Mouse (Mus musculus): ENCODE results near the gene Sema3e. TPM values are rescaled to one million over a fixed set of nuclear protein-coding genes. Genes with fewer than 3 reads are reported as not detected.

Gene Sema3e
- polyA plus RNA-seq, 2 experiments = 3.2 to 6.4 TPM

GRCm38 (mm10) chr5:14224509-14224908, 199.4 kb downstream of the Sema3e start:
- Histone ChIP-seq H3K4me1 (ENCODE audit: control insufficient read depth, insufficient read depth, low read length) (no peaks in the 10 kb centered on the region), H3K9ac (ENCODE audit: low read depth, low read length, severe bottlenecking) (no peak overlapping the region), H3K27ac (replicated peaks; ENCODE audit: low read depth, low read length) (no peak overlapping the region), H3K27me3 (ENCODE audit: control insufficient read depth, insufficient read depth, low read length) (no peaks in the 10 kb centered on the region), H3K4me2 (replicated peaks; ENCODE audit: low read depth, low read length, severe bottlenecking) (no peak overlapping the region), H3K4me3 (replicated peaks; ENCODE audit: low read length) (no peak overlapping the region), H3K36me3 (ENCODE audit: control insufficient read depth, insufficient read depth, low read length) (no peaks in the 10 kb centered on the region), H3K9me3 (ENCODE audit: control insufficient read depth, low read length) (no peaks in the 10 kb centered on the region)
- 81% methylated on average over 6 of the region's 6 CpGs for WGBS
- DNase-seq (ENCODE audit: low spot score) = no peak
- ATAC-seq (ENCODE audit: low FRiP score, low read depth) = no peak
- no peak for TF ChIP-seq POLR2A (IDR thresholded peaks at IDR 0.05; ENCODE audit: borderline replicate concordance, extremely low read depth, insufficient read depth, insufficient read length)

- Histone ChIP-seq H3K9ac (ENCODE audit: low read depth, low read length, severe bottlenecking) (no peak overlapping the region), H3K27me3 (ENCODE audit: control insufficient read depth, insufficient read depth, low read length) (no peaks in the 10 kb centered on the region), H3K27ac (replicated peaks; ENCODE audit: low read depth, low read length) (no peak overlapping the region), H3K9me3 (ENCODE audit: control insufficient read depth, low read length) (no peaks in the 10 kb centered on the region), H3K4me1 (ENCODE audit: control insufficient read depth, insufficient read depth, low read length) (no peaks in the 10 kb centered on the region), H3K36me3 (ENCODE audit: control insufficient read depth, insufficient read depth, low read length) (no peaks in the 10 kb centered on the region), H3K4me3 (replicated peaks; ENCODE audit: low read length) (no peak overlapping the region), H3K4me2 (replicated peaks; ENCODE audit: low read depth, low read length, severe bottlenecking) (no peak overlapping the region)
- WGBS = 56% methylated on average over 3 of the region's 3 CpGs
- ATAC-seq (ENCODE audit: low FRiP score, low read depth) (no peak), DNase-seq (ENCODE audit: low spot score) (peak; percentile 58)
- TF ChIP-seq POLR2A (IDR thresholded peaks at IDR 0.05; ENCODE audit: borderline replicate concordance, extremely low read depth, insufficient read depth, insufficient read length) = no peak
These were observed 206.0 kb downstream of the Sema3e start for GRCm38 (mm10) chr5:14231027-14231426.

DNA sequence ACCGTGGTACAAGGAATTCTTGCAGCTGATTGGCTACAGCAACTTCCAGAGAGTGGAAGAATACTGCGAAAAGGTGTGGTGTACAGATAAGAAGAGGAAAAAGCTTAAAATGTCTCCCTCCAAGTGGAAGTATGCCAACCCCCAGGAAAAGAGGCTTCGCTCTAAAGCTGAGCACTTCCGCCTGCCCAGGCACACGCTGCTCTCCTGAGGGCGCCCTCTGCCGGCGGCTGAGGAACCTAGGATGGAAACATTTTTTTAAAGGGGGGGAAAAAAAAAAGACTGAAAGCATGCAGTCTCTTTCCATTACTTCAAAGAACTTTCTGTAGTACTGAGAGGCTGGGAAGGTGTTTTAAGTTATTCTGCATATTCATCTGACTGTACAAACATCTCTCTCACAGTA, 227.5 kb downstream of the Sema3e start:
- no peak for ATAC-seq (ENCODE audit: low FRiP score, low read depth)

GRCm38 (mm10) chr5:14253328-14253727, 228.3 kb downstream of the Sema3e start:
- Histone ChIP-seq H3K9me3 (ENCODE audit: control insufficient read depth, low read length) (no peaks in the 10 kb centered on the region), H3K4me3 (replicated peaks; ENCODE audit: low read length) (no peak overlapping the region), H3K36me3 (ENCODE audit: control insufficient read depth, insufficient read depth, low read length) (no peaks in the 10 kb centered on the region), H3K27me3 (ENCODE audit: control insufficient read depth, insufficient read depth, low read length) (no peaks in the 10 kb centered on the region), H3K9ac (ENCODE audit: low read depth, low read length, severe bottlenecking) (no peak overlapping the region), H3K4me1 (ENCODE audit: control insufficient read depth, insufficient read depth, low read length) (no peaks in the 10 kb centered on the region), H3K27ac (replicated peaks; ENCODE audit: low read depth, low read length) (no peak overlapping the region), H3K4me2 (replicated peaks; ENCODE audit: low read depth, low read length, severe bottlenecking) (no peak overlapping the region)
- DNase-seq (ENCODE audit: low spot score) (peak; percentile 58), ATAC-seq (ENCODE audit: low FRiP score, low read depth) (no peak)
- TF ChIP-seq POLR2A (IDR thresholded peaks at IDR 0.05; ENCODE audit: borderline replicate concordance, extremely low read depth, insufficient read depth, insufficient read length) = no peak
- 66% methylated on average over 1 of the region's 1 CpGs for WGBS

More for the DNA sequence above, 227.5 kb downstream of the Sema3e start:
- Histone ChIP-seq H3K4me2 (replicated peaks; ENCODE audit: low read depth, low read length, severe bottlenecking) (no peak overlapping the region), H3K4me1 (ENCODE audit: control insufficient read depth, insufficient read depth, low read length) (no peaks in the 10 kb centered on the region), H3K27ac (replicated peaks; ENCODE audit: low read depth, low read length) (no peak overlapping the region), H3K4me3 (replicated peaks; ENCODE audit: low read length) (no peak overlapping the region), H3K36me3 (ENCODE audit: control insufficient read depth, insufficient read depth, low read length) (no peaks in the 10 kb centered on the region), H3K9ac (ENCODE audit: low read depth, low read length, severe bottlenecking) (no peak overlapping the region), H3K27me3 (ENCODE audit: control insufficient read depth, insufficient read depth, low read length) (no peaks in the 10 kb centered on the region), H3K9me3 (ENCODE audit: control insufficient read depth, low read length) (no peaks in the 10 kb centered on the region)
- no peak for DNase-seq (ENCODE audit: low spot score)
- no peak for TF ChIP-seq POLR2A (IDR thresholded peaks at IDR 0.05; ENCODE audit: borderline replicate concordance, extremely low read depth, insufficient read depth, insufficient read length)
- 41% methylated on average over 8 of the region's 8 CpGs for WGBS

GRCm38 (mm10) chr5:14260156-14260555, 235.1 kb downstream of the Sema3e start:
- Histone ChIP-seq H3K4me1 (ENCODE audit: control insufficient read depth, insufficient read depth, low read length) (no peaks in the 10 kb centered on the region), H3K4me2 (replicated peaks; ENCODE audit: low read depth, low read length, severe bottlenecking) (no peak overlapping the region), H3K36me3 (ENCODE audit: control insufficient read depth, insufficient read depth, low read length) (no peaks in the 10 kb centered on the region), H3K4me3 (replicated peaks; ENCODE audit: low read length) (no peak overlapping the region), H3K9me3 (ENCODE audit: control insufficient read depth, low read length) (0 out of 2 replicates have a peak, but pooled peaks cover 5% of the 10 kb centered on the region), H3K9ac (ENCODE audit: low read depth, low read length, severe bottlenecking) (no peak overlapping the region), H3K27me3 (ENCODE audit: control insufficient read depth, insufficient read depth, low read length) (no peaks in the 10 kb centered on the region), H3K27ac (replicated peaks; ENCODE audit: low read depth, low read length) (no peak overlapping the region)
- no peak for TF ChIP-seq POLR2A (IDR thresholded peaks at IDR 0.05; ENCODE audit: borderline replicate concordance, extremely low read depth, insufficient read depth, insufficient read length)
- DNase-seq (ENCODE audit: low spot score) (no peak), ATAC-seq (ENCODE audit: low FRiP score, low read depth) (no peak)
- 93% methylated on average over 4 of the region's 4 CpGs for WGBS

DNA sequence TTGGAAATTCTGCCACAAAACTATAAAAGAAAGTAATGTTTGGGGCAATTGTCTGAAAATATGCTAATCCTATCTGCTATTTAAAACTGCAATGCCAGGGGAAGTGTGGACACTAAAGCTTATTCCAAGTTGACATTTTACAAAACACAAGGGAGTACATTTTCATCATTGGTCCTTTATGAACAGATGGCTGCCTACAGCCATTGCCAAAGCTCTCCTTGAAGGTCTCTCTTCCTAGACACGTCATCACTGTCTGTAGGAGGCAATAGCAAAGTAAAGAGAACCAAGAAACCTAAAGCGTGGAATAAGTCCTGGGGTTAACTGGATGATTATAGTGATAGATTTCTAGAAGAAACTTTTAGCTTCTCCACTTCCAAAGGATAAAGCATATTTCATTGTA, 242.3 kb downstream of the Sema3e start:
- Histone ChIP-seq H3K9ac (ENCODE audit: low read depth, low read length, severe bottlenecking) (no peak overlapping the region), H3K36me3 (ENCODE audit: control insufficient read depth, insufficient read depth, low read length) (no peaks in the 10 kb centered on the region), H3K4me2 (replicated peaks; ENCODE audit: low read depth, low read length, severe bottlenecking) (no peak overlapping the region), H3K4me3 (replicated peaks; ENCODE audit: low read length) (no peak overlapping the region), H3K27me3 (ENCODE audit: control insufficient read depth, insufficient read depth, low read length) (no peaks in the 10 kb centered on the region), H3K9me3 (ENCODE audit: control insufficient read depth, low read length) (no peaks in the 10 kb centered on the region), H3K27ac (replicated peaks; ENCODE audit: low read depth, low read length) (no peak overlapping the region), H3K4me1 (ENCODE audit: control insufficient read depth, insufficient read depth, low read length) (no peaks in the 10 kb centered on the region)
- no peak for TF ChIP-seq POLR2A (IDR thresholded peaks at IDR 0.05; ENCODE audit: borderline replicate concordance, extremely low read depth, insufficient read depth, insufficient read length)
- no peak for DNase-seq (ENCODE audit: low spot score)
- ATAC-seq (ENCODE audit: low FRiP score, low read depth) = no peak
- 75% methylated on average over 2 of the region's 2 CpGs for WGBS

Other genes starting within 250 kb of the Sema3e start
- gene Speer3, start 233.7 kb upstream of the Sema3e start, polyA plus RNA-seq (2012; rRNA removed) = not detected in 2 replicates
- gene Speer3, start 233.7 kb upstream of the Sema3e start, polyA plus RNA-seq (2014; fragmentation: Nextera tagmentation; extraction: Ambion mirVana) = not detected in 2 replicates

Measured in limb, embryonic 14.5 days (tissue).